ENCODE assay signal across 19 mouse cellular contexts in genomic region chr14:26379071-26379470, GRCm38 (mm10).
A peak's percentile ranks its signal among the peaks of the same experiment; 100 is the strongest.
DNase-seq lines count a peak whose midpoint lies in the region; ATAC-seq and TF ChIP-seq lines count a peak whose summit lies in the region.
"Had no signal": no experiment of that assay in that cellular context is flagged by ENCODE, and none has a peak within 500 bp of the region (broad histone marks: within the 10 kb centered on the region; RNA-seq: fewer than 3 reads in every experiment).

No protein-coding gene starts in this region.

- H3K27me3 ChIP-seq in intestine, embryonic 14.5 days (replicated peaks; ENCODE audit: control insufficient read depth, insufficient read depth, low read length) = no peaks in the 10 kb centered on the region
- H3K27me3 ChIP-seq in intestine, embryonic 15.5 days (replicated peaks) = no peaks in the 10 kb centered on the region
- no peaks in the 10 kb centered on the region for H3K27me3 ChIP-seq in embryonic facial prominence, embryonic 10.5 days (replicated peaks; ENCODE audit: low read depth, poor library complexity, severe bottlenecking)
- H3K27me3 ChIP-seq in testis, adult 2 months (ENCODE audit: control insufficient read depth, insufficient read depth, low read length) = no peaks in the 10 kb centered on the region
- H3K27me3 ChIP-seq: forebrain, embryonic 12.5 days; heart, embryonic 13.5 days; hindbrain, embryonic 13.5 days; limb, embryonic 12.5 days had no signal

- H3K27ac ChIP-seq in intestine, embryonic 14.5 days (ENCODE audit: low read depth) = no peak overlapping the region
- H3K27ac ChIP-seq in intestine, embryonic 15.5 days = no peak overlapping the region
- H3K27ac ChIP-seq in embryonic facial prominence, embryonic 10.5 days (replicated peaks) = no peak overlapping the region
- peak overlapping the region; percentile 75 for H3K27ac ChIP-seq in testis, adult 2 months (ENCODE audit: control insufficient read depth, insufficient read depth, low read depth, low read length)
- H3K27ac ChIP-seq: forebrain, embryonic 12.5 days; heart, embryonic 13.5 days; hindbrain, embryonic 13.5 days; limb, embryonic 12.5 days had no signal

- peak; percentile 51 for DNase-seq in intestine, embryonic 14.5 days (ENCODE audit: low spot score)
- DNase-seq in R1 (ENCODE audit: low read depth, low spot score) = peak; percentile 86
- DNase-seq in embryonic facial prominence, embryonic 10.5 days (ENCODE audit: low spot score) = peak; percentile 34
- no peak for DNase-seq in layer of hippocampus, adult 11-12 months (ENCODE audit: low spot score)
- DNase-seq in spleen, postnatal 36 days (ENCODE audit: low spot score in 2 of 2) = no peak
- DNase-seq in cerebellum, adult 9-10 months = no peak
- DNase-seq: cerebellum, adult 11 months; gastrocnemius, postnatal 14 days; kidney, adult 18-20 months; kidney, postnatal 36 days; lung, embryonic 14.5 days; thymus, postnatal 14 days had no signal

- no peaks in the 10 kb centered on the region for H3K36me3 ChIP-seq in intestine, embryonic 14.5 days (ENCODE audit: control insufficient read depth, insufficient read depth, low read length)
- no peaks in the 10 kb centered on the region for H3K36me3 ChIP-seq in intestine, embryonic 15.5 days
- H3K36me3 ChIP-seq in embryonic facial prominence, embryonic 10.5 days (replicated peaks) = no peaks in the 10 kb centered on the region
- no peaks in the 10 kb centered on the region for H3K36me3 ChIP-seq in testis, adult 2 months (ENCODE audit: control insufficient read depth, insufficient read depth, low read length)
- H3K36me3 ChIP-seq: forebrain, embryonic 12.5 days; heart, embryonic 13.5 days; hindbrain, embryonic 13.5 days; limb, embryonic 12.5 days had no signal

- H3K4me1 ChIP-seq in intestine, embryonic 14.5 days (replicated peaks; ENCODE audit: control insufficient read depth, insufficient read depth, low read length) = no peaks in the 10 kb centered on the region
- no peaks in the 10 kb centered on the region for H3K4me1 ChIP-seq in intestine, embryonic 15.5 days (replicated peaks)
- peaks cover 8% of the 10 kb centered on the region; the same call in 1 of the 2 replicates for H3K4me1 ChIP-seq in embryonic facial prominence, embryonic 10.5 days
- H3K4me1 ChIP-seq in testis, adult 2 months (ENCODE audit: control insufficient read depth, insufficient read depth, low read length) = no peaks in the 10 kb centered on the region; the same call in 1 of the 2 replicates
- H3K4me1 ChIP-seq: heart, embryonic 13.5 days; hindbrain, embryonic 13.5 days; limb, embryonic 12.5 days had no signal

- no peak for ATAC-seq in intestine, embryonic 14.5 days (replicated peaks; ENCODE audit: low FRiP score, low TSS enrichment, low read depth)
- ATAC-seq in intestine, embryonic 15.5 days = no peak
- ATAC-seq: CD4-positive, CD25-positive, alpha-beta regulatory T cell, adult 4 months had no signal

- TF ChIP-seq CTCF in testis, adult 2 months (IDR thresholded peaks at IDR 0.05; ENCODE audit: control insufficient read depth, insufficient read depth, insufficient replicate concordance, low read depth, low read length) = no peak

- no peaks in the 10 kb centered on the region for H3K9me3 ChIP-seq in intestine, embryonic 14.5 days (ENCODE audit: control insufficient read depth, low read length)
- H3K9me3 ChIP-seq in intestine, embryonic 15.5 days = no peaks in the 10 kb centered on the region
- no peaks in the 10 kb centered on the region for H3K9me3 ChIP-seq in embryonic facial prominence, embryonic 10.5 days
- H3K9me3 ChIP-seq: forebrain, embryonic 12.5 days; heart, embryonic 13.5 days; hindbrain, embryonic 13.5 days; limb, embryonic 12.5 days had no signal

- WGBS in intestine, embryonic 14.5 days = 53% methylated on average over 3 of the region's 3 CpGs
- 54% methylated on average over 3 of the region's 3 CpGs for WGBS in intestine, embryonic 15.5 days
- WGBS in embryonic facial prominence, embryonic 10.5 days = 30% methylated on average over 3 of the region's 3 CpGs

- TF ChIP-seq POLR2A in testis, adult 2 months (IDR thresholded peaks at IDR 0.05; ENCODE audit: control insufficient read depth, low read depth, low read length) = no peak

- H3K4me2 ChIP-seq in intestine, embryonic 14.5 days (ENCODE audit: low read length) = no peak overlapping the region
- H3K4me2 ChIP-seq in intestine, embryonic 15.5 days (replicated peaks) = no peak overlapping the region
- H3K4me2 ChIP-seq: forebrain, embryonic 12.5 days; heart, embryonic 13.5 days; hindbrain, embryonic 13.5 days; limb, embryonic 12.5 days; lung, embryonic 14.5 days had no signal

- no peak overlapping the region for H3K9ac ChIP-seq in intestine, embryonic 14.5 days (ENCODE audit: low read length)
- H3K9ac ChIP-seq in intestine, embryonic 15.5 days = no peak overlapping the region
- H3K9ac ChIP-seq: forebrain, embryonic 12.5 days; heart, embryonic 13.5 days; hindbrain, embryonic 13.5 days; limb, embryonic 12.5 days; lung, embryonic 14.5 days had no signal

- H3K4me3 ChIP-seq in intestine, embryonic 14.5 days (ENCODE audit: low read depth, low read length) = no peak overlapping the region
- H3K4me3 ChIP-seq in intestine, embryonic 15.5 days (replicated peaks) = no peak overlapping the region
- H3K4me3 ChIP-seq in embryonic facial prominence, embryonic 10.5 days = no peak overlapping the region
- H3K4me3 ChIP-seq in testis, adult 2 months (ENCODE audit: control insufficient read depth, low read depth, low read length) = no peak overlapping the region
- H3K4me3 ChIP-seq: forebrain, embryonic 12.5 days; heart, embryonic 13.5 days; hindbrain, embryonic 13.5 days; limb, embryonic 12.5 days had no signal

Comparison
In these comparisons a context has a peak if more than half of its experiments do, and no peak if none do; other contexts are left out.
1. DNase-seq: peak in intestine, embryonic 14.5 days (single experiment), R1 (single experiment) and embryonic facial prominence, embryonic 10.5 days (single experiment); none in layer of hippocampus, adult 11-12 months (single experiment), spleen, postnatal 36 days (0 of 2) and cerebellum, adult 9-10 months (single experiment).